Mouse (Mus musculus): ENCODE results near the gene Pxt1. TPM values are rescaled to one million over a fixed set of nuclear protein-coding genes. Genes with fewer than 3 reads are reported as not detected.

Gene Pxt1
- total and polyA plus RNA-seq, 2 experiments from 2014 or later: not detected

GRCm38 (mm10) chr17:28926866-28927635 is 16.6 kb downstream of the Pxt1 start:
- DNase-seq (peak; percentile 71), ATAC-seq (peak; percentile 42; the same call in 1 of the 2 replicates)
- TF ChIP-seq CTCF (IDR thresholded peaks at IDR 0.05; ENCODE audit: low read depth): peak; percentile 81
- WGBS: 49% methylated on average over 15 of the region's 15 CpGs
- H3K4me3 ChIP-seq (ENCODE audit: low read depth, low read length): no peak overlapping the region
- no peaks in the 10 kb centered on the region for H3K27me3 ChIP-seq (ENCODE audit: insufficient read depth, low read length)
- H3K9me3 ChIP-seq (ENCODE audit: low read length): no peaks in the 10 kb centered on the region
- no peak overlapping the region for H3K4me2 ChIP-seq (ENCODE audit: low read depth)
- H3K36me3 ChIP-seq (ENCODE audit: insufficient read depth): no peaks in the 10 kb centered on the region
- no peak overlapping the region for H3K9ac ChIP-seq
- H3K4me1 ChIP-seq (ENCODE audit: insufficient read depth): peaks cover 6% of the 10 kb centered on the region; the same call in 1 of the 2 replicates
- no peak overlapping the region for H3K27ac ChIP-seq (ENCODE audit: low read depth, low read length)

GRCm38 (mm10) chr17:28926380-28926779 is 17.3 kb downstream of the Pxt1 start:
- H3K4me1 ChIP-seq (ENCODE audit: insufficient read depth): peaks cover 6% of the 10 kb centered on the region; the same call in 1 of the 2 replicates

GRCm38 (mm10) chr17:28924957-28925595 is 18.6 kb downstream of the Pxt1 start:
- Histone ChIP-seq H3K27ac (ENCODE audit: low read depth, low read length) (no peak overlapping the region), H3K9me3 (ENCODE audit: low read length) (no peaks in the 10 kb centered on the region), H3K4me3 (ENCODE audit: low read depth, low read length) (no peak overlapping the region), H3K27me3 (ENCODE audit: insufficient read depth, low read length) (no peaks in the 10 kb centered on the region), H3K4me1 (ENCODE audit: insufficient read depth) (no peaks in the 10 kb centered on the region), H3K4me2 (ENCODE audit: low read depth) (no peak overlapping the region), H3K36me3 (ENCODE audit: insufficient read depth) (no peaks in the 10 kb centered on the region), H3K9ac (no peak overlapping the region)
- WGBS: 84% methylated on average over 8 of the region's 8 CpGs
- DNase-seq: no peak
- no peak for TF ChIP-seq CTCF (IDR thresholded peaks at IDR 0.05; ENCODE audit: low read depth)
- ATAC-seq: no peak

More at GRCm38 (mm10) chr17:28926380-28926779, 17.3 kb downstream of the Pxt1 start:
- Histone ChIP-seq H3K9ac (no peak overlapping the region), H3K27me3 (ENCODE audit: insufficient read depth, low read length) (no peaks in the 10 kb centered on the region), H3K36me3 (ENCODE audit: insufficient read depth) (no peaks in the 10 kb centered on the region), H3K4me2 (ENCODE audit: low read depth) (no peak overlapping the region), H3K4me3 (ENCODE audit: low read depth, low read length) (no peak overlapping the region), H3K27ac (ENCODE audit: low read depth, low read length) (no peak overlapping the region), H3K9me3 (ENCODE audit: low read length) (no peaks in the 10 kb centered on the region)
- ATAC-seq (peak; percentile 58; the same call in 1 of the 2 replicates), DNase-seq (peak; percentile 87)
- 16% methylated on average over 13 of the region's 13 CpGs for whole genome bisulfite sequencing
- peak; percentile 91 for TF ChIP-seq CTCF (IDR thresholded peaks at IDR 0.05; ENCODE audit: low read depth)

GRCm38 (mm10) chr17:28922096-28922495 is 21.5 kb downstream of the Pxt1 start:
- H3K9me3 ChIP-seq (ENCODE audit: low read length): no peaks in the 10 kb centered on the region
- H3K4me2 ChIP-seq (ENCODE audit: low read depth): no peak overlapping the region
- WGBS: 83% methylated on average over 6 of the region's 6 CpGs
- H3K27ac ChIP-seq (ENCODE audit: low read depth, low read length): no peak overlapping the region
- H3K9ac ChIP-seq: no peak overlapping the region
- no peaks in the 10 kb centered on the region for H3K4me1 ChIP-seq (ENCODE audit: insufficient read depth)
- DNase-seq (no peak), ATAC-seq (no peak)
- no peak for TF ChIP-seq CTCF (IDR thresholded peaks at IDR 0.05; ENCODE audit: low read depth)
- no peaks in the 10 kb centered on the region for H3K27me3 ChIP-seq (ENCODE audit: insufficient read depth, low read length)
- no peaks in the 10 kb centered on the region for H3K36me3 ChIP-seq (ENCODE audit: insufficient read depth)
- no peak overlapping the region for H3K4me3 ChIP-seq (ENCODE audit: low read depth, low read length)

- Histone ChIP-seq H3K9me3 (ENCODE audit: low read length) (no peaks in the 10 kb centered on the region), H3K4me2 (ENCODE audit: low read depth) (no peak overlapping the region), H3K4me3 (ENCODE audit: low read depth, low read length) (no peak overlapping the region), H3K4me1 (ENCODE audit: insufficient read depth) (no peaks in the 10 kb centered on the region), H3K36me3 (ENCODE audit: insufficient read depth) (no peaks in the 10 kb centered on the region), H3K27ac (ENCODE audit: low read depth, low read length) (no peak overlapping the region), H3K9ac (no peak overlapping the region), H3K27me3 (ENCODE audit: insufficient read depth, low read length) (no peaks in the 10 kb centered on the region)
- ATAC-seq (no peak), DNase-seq (no peak)
- 76% methylated on average over 8 of the region's 8 CpGs for WGBS
- no peak for TF ChIP-seq CTCF (IDR thresholded peaks at IDR 0.05; ENCODE audit: low read depth)
Observed at GRCm38 (mm10) chr17:28921086-28921485, 22.6 kb downstream of the Pxt1 start.

GRCm38 (mm10) chr17:28916520-28916919 is 27.1 kb downstream of the Pxt1 start:
- H3K9ac ChIP-seq: no peak overlapping the region
- no peak overlapping the region for H3K27ac ChIP-seq (ENCODE audit: low read depth, low read length)
- H3K4me3 ChIP-seq (ENCODE audit: low read depth, low read length): no peak overlapping the region
- H3K36me3 ChIP-seq (ENCODE audit: insufficient read depth): no peaks in the 10 kb centered on the region
- H3K9me3 ChIP-seq (ENCODE audit: low read length): no peaks in the 10 kb centered on the region
- H3K4me1 ChIP-seq (ENCODE audit: insufficient read depth): no peaks in the 10 kb centered on the region
- ATAC-seq: no peak
- no peak overlapping the region for H3K4me2 ChIP-seq (ENCODE audit: low read depth)
- no peak for TF ChIP-seq CTCF (IDR thresholded peaks at IDR 0.05; ENCODE audit: low read depth)
- no peak for DNase-seq
- 89% methylated on average over 1 of the region's 1 CpGs for WGBS
- H3K27me3 ChIP-seq (ENCODE audit: insufficient read depth, low read length): no peaks in the 10 kb centered on the region

GRCm38 (mm10) chr17:28915060-28915628 is 28.5 kb downstream of the Pxt1 start, which contains the start of gene 4930539E08Rik:
Gene 4930539E08Rik (minus strand): TSS chr17:28915324.
- DNase-seq: no peak
- H3K9me3 ChIP-seq (ENCODE audit: low read length): no peaks in the 10 kb centered on the region
- 62% methylated on average over 12 of the region's 12 CpGs for WGBS
- TF ChIP-seq CTCF (IDR thresholded peaks at IDR 0.05; ENCODE audit: low read depth): no peak
- no peaks in the 10 kb centered on the region for H3K27me3 ChIP-seq (ENCODE audit: insufficient read depth, low read length)
- no peak within 1 kb of the TSS for H3K9ac ChIP-seq
- H3K4me1 ChIP-seq (ENCODE audit: insufficient read depth): no peaks in the 10 kb centered on the region
- no peak within 1 kb of the TSS for H3K4me3 ChIP-seq (ENCODE audit: low read depth, low read length)
- no peak for ATAC-seq
- H3K27ac ChIP-seq (ENCODE audit: low read depth, low read length): no peak within 1 kb of the TSS
- H3K4me2 ChIP-seq (ENCODE audit: low read depth): no peak within 1 kb of the TSS
- no peaks in the 10 kb centered on the region for H3K36me3 ChIP-seq (ENCODE audit: insufficient read depth)
